ENCODE assay signal across 8 mouse cellular contexts in the genomic region with DNA sequence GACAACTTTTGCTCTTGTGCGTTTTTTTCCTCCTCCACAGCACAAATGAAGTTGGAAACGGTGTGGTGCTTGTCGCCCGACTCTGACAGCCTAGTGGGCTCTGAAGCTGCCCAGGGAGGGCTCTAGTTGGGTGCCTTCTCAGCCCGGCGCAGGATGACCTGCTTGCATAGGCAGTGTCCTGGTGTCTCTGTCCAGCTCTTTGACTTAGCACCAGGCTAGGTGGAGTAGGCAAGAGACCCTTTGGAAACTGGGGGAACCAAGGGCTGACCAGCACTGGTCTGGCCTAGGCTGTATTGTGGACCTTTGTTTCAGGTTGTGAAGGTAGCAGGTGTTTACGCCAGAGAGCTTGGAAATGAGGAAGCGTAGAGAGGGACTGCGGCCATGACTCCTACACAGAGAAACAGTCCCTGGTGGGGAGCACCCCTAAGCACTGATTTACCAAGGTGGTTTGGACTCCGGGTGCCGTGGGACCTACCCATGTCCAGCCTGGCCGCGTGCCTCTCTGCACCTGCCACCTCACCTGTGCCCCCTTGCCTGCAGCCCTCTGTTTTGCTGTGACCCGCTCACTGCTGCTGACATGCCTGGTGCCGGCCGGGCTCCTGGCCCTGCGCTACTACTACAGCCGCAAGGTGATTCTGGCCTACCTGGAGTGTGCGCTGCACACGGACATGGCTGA. TPM values are rescaled to one million over a fixed set of nuclear protein-coding genes. Genes with fewer than 3 reads are reported as not detected.
DNase-seq lines count a peak whose midpoint lies in the region; ATAC-seq and TF ChIP-seq lines count a peak whose summit lies in the region.

No protein-coding gene starts in this region.

- TF ChIP-seq CTCF in ES-Bruce4 (IDR thresholded peaks at IDR 0.05; ENCODE audit: low read depth, low read length), result no peak

- H3K27ac ChIP-seq in heart, embryonic 11.5 days (ENCODE audit: low read depth, low read length), result no peak overlapping the region
- H3K27ac ChIP-seq in ES-Bruce4 (ENCODE audit: insufficient read depth, low read length), result no peak overlapping the region
- H3K27ac ChIP-seq in embryonic facial prominence, embryonic 13.5 days, result no peak overlapping the region
- no peak overlapping the region for H3K27ac ChIP-seq in limb, embryonic 13.5 days

- ATAC-seq in heart, embryonic 11.5 days (replicated peaks; ENCODE audit: insufficient number of reproducible peaks, low FRiP score, low TSS enrichment), result no peak
- no peak for ATAC-seq in embryonic facial prominence, embryonic 13.5 days (ENCODE audit: insufficient number of reproducible peaks, insufficient read depth, low FRiP score, low TSS enrichment, low read depth)
- ATAC-seq in limb, embryonic 13.5 days (ENCODE audit: low FRiP score, low read depth), result no peak

- peak overlapping the region; percentile 57 for H3K4me3 ChIP-seq in heart, embryonic 11.5 days (ENCODE audit: low read depth, low read length)
- peak overlapping the region; percentile 71 for H3K4me3 ChIP-seq in ES-Bruce4 (ENCODE audit: low read depth, low read length)
- H3K4me3 ChIP-seq in embryonic facial prominence, embryonic 13.5 days, result peak overlapping the region; percentile 67
- peak overlapping the region; percentile 65 for H3K4me3 ChIP-seq in limb, embryonic 13.5 days

- no peaks in the 10 kb centered on the region for H3K9me3 ChIP-seq in heart, embryonic 11.5 days (replicated peaks; ENCODE audit: control insufficient read depth, low read length)
- H3K9me3 ChIP-seq in ES-Bruce4 (replicated peaks; ENCODE audit: control insufficient read depth, insufficient read depth, low read length, poor library complexity, severe bottlenecking), result no peaks in the 10 kb centered on the region
- no peaks in the 10 kb centered on the region for H3K9me3 ChIP-seq in embryonic facial prominence, embryonic 13.5 days
- no peaks in the 10 kb centered on the region for H3K9me3 ChIP-seq in limb, embryonic 13.5 days

- H3K9ac ChIP-seq in heart, embryonic 11.5 days (ENCODE audit: low read depth, low read length), result no peak overlapping the region
- no peak overlapping the region for H3K9ac ChIP-seq in ES-Bruce4 (ENCODE audit: low read depth, poor library complexity, severe bottlenecking)
- no peak overlapping the region for H3K9ac ChIP-seq in embryonic facial prominence, embryonic 13.5 days
- no peak overlapping the region for H3K9ac ChIP-seq in limb, embryonic 13.5 days

- H3K27me3 ChIP-seq in heart, embryonic 11.5 days (ENCODE audit: control insufficient read depth, insufficient read depth, low read length), result peaks cover 62% of the 10 kb centered on the region
- peaks cover 11% of the 10 kb centered on the region; the same call in 1 of the 2 replicates for H3K27me3 ChIP-seq in ES-Bruce4 (ENCODE audit: control insufficient read depth, insufficient read depth, low read length, poor library complexity, severe bottlenecking)
- peaks cover 66% of the 10 kb centered on the region for H3K27me3 ChIP-seq in embryonic facial prominence, embryonic 13.5 days
- H3K27me3 ChIP-seq in limb, embryonic 13.5 days, result peaks cover 66% of the 10 kb centered on the region

- peak overlapping the region; percentile 90 for H3K4me2 ChIP-seq in heart, embryonic 11.5 days
- H3K4me2 ChIP-seq in embryonic facial prominence, embryonic 13.5 days, result peak overlapping the region; percentile 97
- peak overlapping the region; percentile 98 for H3K4me2 ChIP-seq in limb, embryonic 13.5 days (replicated peaks)

- no peak for DNase-seq in heart, adult 9 months (ENCODE audit: low spot score in 2 of 2)
- no peak for DNase-seq in frontal cortex, adult 2 months (ENCODE audit: extremely low spot score in 1 of 2, low spot score in 1 of 2)
- no peak for DNase-seq in frontal cortex, postnatal 36 days (ENCODE audit: low spot score in 2 of 2)
- DNase-seq in thymus, postnatal 25 days, result no peak

- peaks cover 6% of the 10 kb centered on the region; the same call in 1 of the 2 replicates for H3K4me1 ChIP-seq in heart, embryonic 11.5 days (ENCODE audit: control insufficient read depth, insufficient read depth, low read length)
- H3K4me1 ChIP-seq in ES-Bruce4 (ENCODE audit: control insufficient read depth, insufficient read depth, low read length), result peaks cover 2% of the 10 kb centered on the region
- peaks cover 22% of the 10 kb centered on the region for H3K4me1 ChIP-seq in embryonic facial prominence, embryonic 13.5 days
- peaks cover 24% of the 10 kb centered on the region for H3K4me1 ChIP-seq in limb, embryonic 13.5 days

- TF ChIP-seq EP300 in ES-Bruce4 (IDR thresholded peaks at IDR 0.05; ENCODE audit: insufficient read depth, low read depth, low read length), result no peak

- no peaks in the 10 kb centered on the region for H3K36me3 ChIP-seq in heart, embryonic 11.5 days (ENCODE audit: control insufficient read depth, insufficient read depth, low read length)
- H3K36me3 ChIP-seq in ES-Bruce4 (ENCODE audit: control insufficient read depth, insufficient read depth, low read length, poor library complexity, severe bottlenecking), result no peaks in the 10 kb centered on the region
- no peaks in the 10 kb centered on the region for H3K36me3 ChIP-seq in embryonic facial prominence, embryonic 13.5 days
- H3K36me3 ChIP-seq in limb, embryonic 13.5 days, result no peaks in the 10 kb centered on the region

- TF ChIP-seq POLR2A in ES-Bruce4 (IDR thresholded peaks at IDR 0.05; ENCODE audit: insufficient read depth, low read length), result no peak

- 65% methylated on average over 20 of the region's 20 CpGs for WGBS in heart, embryonic 11.5 days (ENCODE audit: insufficient replicate concordance)
- 67% methylated on average over 20 of the region's 20 CpGs for WGBS in embryonic facial prominence, embryonic 13.5 days
- WGBS in limb, embryonic 13.5 days, result 71% methylated on average over 20 of the region's 20 CpGs

RNA-seq across cellular contexts. Expression of gene Nat8l, which starts 2.2 kb away (rescaled TPM):
- 0.17 and 0.35 TPM in 2 replicates for polyA plus RNA-seq in heart, embryonic 11.5 days (2014; fragmentation: Nextera tagmentation; extraction: Ambion mirVana)
- 0.63 and 0.84 TPM in 2 replicates for polyA plus RNA-seq in ES-Bruce4 (2011; ENCODE audit: insufficient read depth, insufficient read length, low read depth, missing spikeins)
- polyA plus RNA-seq in embryonic facial prominence, embryonic 13.5 days (2015; fragmentation: Nextera tagmentation; extraction: Ambion mirVana), result 0.28 and 0.30 TPM in 2 replicates
- polyA plus RNA-seq in limb, embryonic 13.5 days (2015; fragmentation: Nextera tagmentation; extraction: Ambion mirVana), result 0.10 and 0.20 TPM in 2 replicates
- polyA plus RNA-seq in frontal cortex, adult 2 months (2012; rRNA removed), result 138 and 150 TPM in 2 replicates

RNA-seq across cellular contexts. Expression of gene Gm1673, which starts 14.7 kb away (rescaled TPM):
- 67.7 and 87.1 TPM in 2 replicates for polyA plus RNA-seq in heart, embryonic 11.5 days (2014; fragmentation: Nextera tagmentation; extraction: Ambion mirVana)
- 1.9 and 3.1 TPM in 2 replicates for polyA plus RNA-seq in ES-Bruce4 (2011; ENCODE audit: insufficient read depth, insufficient read length, low read depth, missing spikeins)
- polyA plus RNA-seq in embryonic facial prominence, embryonic 13.5 days (2015; fragmentation: Nextera tagmentation; extraction: Ambion mirVana), result 152 and 174 TPM in 2 replicates
- polyA plus RNA-seq in limb, embryonic 13.5 days (2015; fragmentation: Nextera tagmentation; extraction: Ambion mirVana), result 136 and 151 TPM in 2 replicates
- 169 and 190 TPM in 2 replicates for polyA plus RNA-seq in frontal cortex, adult 2 months (2012; rRNA removed)

Comparison
In these comparisons a context has a peak if more than half of its experiments do, and no peak if none do; other contexts are left out.
1. RNA of gene Nat8l, which starts 2.2 kb away (polyA plus RNA-seq): 138 to 150 TPM in frontal cortex, adult 2 months; 0.63 to 0.84 TPM in ES-Bruce4, 0.28 to 0.30 TPM in embryonic facial prominence, embryonic 13.5 days, 0.17 to 0.35 TPM in heart, embryonic 11.5 days and 0.10 to 0.20 TPM in limb, embryonic 13.5 days; every median in the first group is over 10 times any median in the second.
2. RNA of gene Gm1673, which starts 14.7 kb away (polyA plus RNA-seq): 152 to 174 TPM in embryonic facial prominence, embryonic 13.5 days, 169 to 190 TPM in frontal cortex, adult 2 months, 136 to 151 TPM in limb, embryonic 13.5 days and 67.7 to 87.1 TPM in heart, embryonic 11.5 days; 1.9 to 3.1 TPM in ES-Bruce4; every median in the first group is over 10 times any median in the second.
3. Peak in every context shown above with its lines, with median percentiles within 50 percentile points of each other: H3K4me2 ChIP-seq and H3K4me3 ChIP-seq.